Mouse (Mus musculus): ENCODE data around the gene Eif3i.
A peak's percentile ranks its signal among the peaks of the same experiment; 100 is the strongest.

Gene Eif3i

DNA sequence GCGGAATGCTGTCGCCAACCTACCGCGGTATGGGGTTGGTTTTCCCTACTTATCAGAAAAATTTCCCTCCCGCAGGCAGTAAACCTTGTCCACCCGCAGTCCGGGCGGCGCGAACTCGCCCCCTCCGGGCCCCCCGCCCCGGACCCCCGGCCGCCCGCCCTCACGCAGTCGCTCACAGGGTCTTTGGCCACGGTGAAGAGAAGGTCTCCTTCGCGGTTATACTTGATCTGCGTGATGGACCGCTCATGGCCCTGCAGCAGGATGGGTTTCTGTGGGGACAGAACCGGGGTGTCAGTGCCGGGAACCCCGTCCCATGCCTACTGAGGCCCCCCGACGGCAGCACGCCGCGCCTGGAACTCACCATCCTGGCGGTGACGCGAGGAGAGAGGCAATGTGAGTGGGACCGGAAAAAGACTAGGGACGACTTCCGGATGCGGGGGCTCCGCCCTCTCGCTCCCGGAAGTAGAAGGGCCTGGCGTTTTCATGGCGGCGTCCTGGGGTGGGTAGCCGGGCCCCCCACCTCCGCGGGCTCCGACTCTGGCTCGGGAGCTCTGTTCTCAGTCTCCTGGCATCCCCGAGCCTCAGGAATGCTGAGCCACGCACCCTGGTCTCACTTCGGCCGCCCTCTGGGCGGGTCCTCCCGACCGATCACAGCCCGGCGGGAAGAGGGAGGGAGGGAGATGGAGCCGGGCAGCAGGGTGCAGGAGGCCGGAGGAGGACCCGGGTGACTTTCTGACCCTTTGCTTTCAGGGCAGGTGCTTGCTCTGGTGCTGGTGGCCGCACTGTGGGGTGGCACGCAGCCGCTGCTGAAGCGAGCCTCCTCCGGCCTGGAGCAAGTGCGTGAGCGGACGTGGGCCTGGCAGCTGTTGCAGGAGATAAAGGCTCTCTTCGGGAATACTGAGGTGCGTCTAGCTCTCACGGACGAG lies at the start of gene Eif3i, which contains the start of gene Tmem234:
Eif3i (minus strand) TSS at position 416 of the 926 bp plus-strand sequence.
Tmem234 (plus strand) TSS at position 436 of the 926 bp plus-strand sequence.
- peak; percentile 84 to 85 for DNase-seq (ENCODE audit: low spot score in 2 of 2)

DNA sequence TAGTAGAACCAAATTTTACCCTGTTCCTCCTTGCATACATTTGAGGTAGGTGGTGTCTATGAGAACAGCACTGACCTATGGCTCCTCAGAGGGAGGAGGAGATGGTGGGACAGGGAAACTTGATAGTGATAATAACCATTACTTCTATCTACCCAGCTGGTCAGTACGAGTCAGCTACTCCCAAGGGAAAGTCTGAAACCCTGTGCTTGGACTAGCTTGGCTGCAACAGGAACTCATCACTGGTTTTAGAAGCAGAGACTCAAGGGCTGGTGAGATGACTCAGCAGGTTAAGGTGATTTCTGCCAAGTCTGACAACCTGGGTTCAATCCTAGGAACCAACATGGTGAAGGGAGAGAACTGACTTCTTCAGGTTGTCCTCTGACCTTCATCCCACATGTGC lies 48.2 kb upstream of the Eif3i start:
- no peak for DNase-seq (ENCODE audit: low spot score in 2 of 2)

DNA sequence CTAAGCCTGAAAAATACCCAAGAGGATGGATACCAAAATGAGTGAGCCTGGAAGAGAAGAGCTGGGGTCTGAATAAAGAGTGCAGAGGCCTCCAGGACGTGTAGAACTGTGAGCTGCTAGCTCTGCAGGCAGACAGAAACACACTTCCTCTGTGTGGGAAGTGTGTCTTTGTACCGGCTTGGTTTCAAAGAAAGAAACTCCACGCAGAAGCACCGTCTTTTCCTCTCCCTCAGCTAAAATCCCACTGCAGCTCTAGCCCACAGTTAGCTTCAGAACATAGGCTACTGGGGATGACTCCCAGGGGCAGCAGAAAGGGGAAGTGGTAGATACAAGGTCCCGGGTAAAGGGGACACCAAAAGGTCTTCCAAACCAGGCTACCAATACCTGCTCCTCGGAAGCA lies 44.8 kb upstream of the Eif3i start:
- DNase-seq (ENCODE audit: low spot score in 2 of 2): no peak

DNA sequence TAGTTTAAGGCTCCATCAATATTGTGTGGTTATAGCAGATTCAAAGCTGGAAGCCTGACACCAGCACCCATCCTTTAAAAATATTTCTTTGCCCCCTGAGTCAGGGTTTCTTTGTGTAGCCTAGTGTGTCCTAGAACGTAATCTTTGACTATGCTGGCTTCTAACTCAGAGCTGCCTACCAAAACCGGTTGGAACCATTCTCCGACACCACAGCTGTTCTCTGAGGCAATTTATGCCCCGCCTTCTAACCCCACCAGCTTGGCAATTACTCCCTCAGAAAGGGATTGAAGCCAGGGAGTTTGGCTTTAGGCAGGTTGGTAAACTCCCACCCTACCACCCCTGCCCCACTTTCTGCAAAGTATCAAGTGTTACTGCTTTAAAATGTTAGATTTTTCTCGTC lies 41.3 kb upstream of the Eif3i start:
- DNase-seq (ENCODE audit: low spot score in 2 of 2): no peak

DNA sequence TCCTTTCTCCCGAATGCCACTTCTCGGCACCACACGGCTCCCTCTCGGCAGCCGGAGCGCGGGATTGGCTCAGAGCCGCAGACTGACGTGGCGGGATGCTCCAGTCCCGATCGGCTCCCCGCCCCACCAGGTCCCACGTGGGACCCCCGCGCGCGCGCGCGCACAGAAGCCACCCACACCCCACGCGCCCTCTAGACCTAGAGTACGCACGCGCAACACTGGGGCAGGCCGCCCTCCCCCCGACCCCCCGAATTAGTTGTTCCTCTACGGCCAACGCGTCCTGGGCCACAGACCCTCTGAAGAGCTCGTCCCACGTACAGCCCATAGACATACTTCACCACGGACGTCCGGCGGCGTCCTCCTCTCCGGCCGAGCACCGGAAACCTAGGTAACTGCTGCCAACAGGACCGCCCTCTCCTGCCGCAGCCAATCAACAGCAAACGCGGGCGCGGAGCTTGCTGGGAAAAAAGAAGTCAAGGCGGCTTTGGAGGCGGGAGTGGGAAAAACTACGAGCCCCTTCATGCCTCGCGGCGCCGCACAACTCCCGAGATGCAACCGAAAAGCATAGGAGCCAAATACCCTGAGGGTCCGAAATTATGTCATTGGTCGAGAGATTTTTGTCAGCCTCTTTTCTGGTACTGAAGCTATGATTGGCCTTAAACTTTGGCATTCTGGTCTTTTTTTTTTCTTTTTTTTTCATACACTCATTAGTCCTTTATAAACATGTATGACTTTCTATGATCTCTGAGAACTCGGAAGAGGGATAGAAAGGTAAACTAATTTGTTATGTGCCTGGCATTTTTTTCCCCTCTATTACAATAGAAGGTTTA lies 40.4 kb upstream of the Eif3i start, which contains the start of gene Txlna:
Txlna (minus strand) TSS at position 428 of the 830 bp plus-strand sequence.
- peak; percentile 96 to 97 for DNase-seq (ENCODE audit: low spot score in 2 of 2)

DNA sequence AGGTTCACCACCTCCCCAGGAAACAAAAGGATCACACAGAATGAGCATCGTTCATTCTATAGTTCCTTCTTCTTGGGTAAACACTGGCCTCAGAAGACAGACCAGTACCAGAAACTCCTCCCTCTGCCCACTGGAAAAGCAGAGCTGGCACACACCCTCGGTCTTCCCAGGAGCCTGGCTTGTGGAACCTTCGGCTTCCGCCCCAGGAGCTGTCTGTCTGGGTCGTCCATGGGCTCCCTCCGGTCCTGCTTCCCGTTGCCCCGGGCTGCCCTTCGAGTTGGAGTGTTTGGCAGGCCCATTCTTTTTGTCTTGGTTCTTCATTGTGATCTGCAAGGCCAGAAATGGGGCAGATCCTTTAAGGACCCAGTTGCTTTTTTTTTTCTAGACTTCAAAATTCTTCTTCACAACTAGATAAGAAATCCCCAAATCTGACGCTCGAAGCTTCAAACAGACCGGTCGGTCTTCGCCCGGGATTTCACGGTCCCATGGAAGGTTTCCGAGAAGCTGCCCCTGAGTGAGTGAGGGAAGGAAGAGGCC lies 39.7 kb upstream of the Eif3i start:
- no peak for DNase-seq (ENCODE audit: low spot score in 2 of 2)

DNA sequence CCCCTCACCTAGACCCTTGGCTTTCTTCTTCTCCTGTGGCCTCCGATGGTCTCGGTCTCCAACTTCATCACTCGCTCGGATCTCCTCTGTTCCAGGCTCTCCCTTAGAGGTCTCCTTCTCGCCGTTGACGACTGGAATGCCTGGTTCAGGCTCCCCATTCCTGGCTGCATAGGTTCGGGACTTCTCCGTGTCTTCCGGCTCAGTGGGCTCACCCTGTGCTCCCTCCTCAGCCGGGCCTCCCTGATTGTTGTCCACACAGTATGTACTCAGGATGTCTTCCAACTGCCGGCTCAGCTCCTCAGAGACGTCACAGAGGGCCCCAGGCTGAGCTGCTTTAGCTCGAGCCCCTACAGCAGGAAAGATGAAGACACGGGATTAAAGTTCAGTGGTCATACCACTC lies 38.8 kb upstream of the Eif3i start:
- DNase-seq (ENCODE audit: low spot score in 2 of 2): no peak

DNA sequence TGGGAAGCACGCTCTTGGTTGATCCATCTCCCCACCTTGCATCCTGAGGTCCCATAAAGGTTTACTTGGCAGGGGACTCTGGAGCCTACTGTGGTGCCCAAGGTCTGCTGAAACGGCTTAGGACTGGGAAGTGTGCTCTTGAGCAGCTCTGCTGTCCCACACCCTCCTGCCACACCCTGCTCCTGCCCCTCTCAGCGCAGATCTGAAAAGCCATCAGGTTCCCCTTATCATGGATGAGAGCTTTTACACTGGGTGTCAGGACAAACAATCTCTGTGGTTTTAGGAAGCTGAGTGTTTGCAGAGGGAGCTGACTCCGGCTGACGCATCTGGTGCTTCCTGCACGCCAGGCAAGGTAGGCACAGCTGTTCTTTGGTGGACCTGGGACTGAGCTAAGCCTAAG lies 33.4 kb upstream of the Eif3i start:
- no peak for DNase-seq (ENCODE audit: low spot score in 2 of 2)

DNA sequence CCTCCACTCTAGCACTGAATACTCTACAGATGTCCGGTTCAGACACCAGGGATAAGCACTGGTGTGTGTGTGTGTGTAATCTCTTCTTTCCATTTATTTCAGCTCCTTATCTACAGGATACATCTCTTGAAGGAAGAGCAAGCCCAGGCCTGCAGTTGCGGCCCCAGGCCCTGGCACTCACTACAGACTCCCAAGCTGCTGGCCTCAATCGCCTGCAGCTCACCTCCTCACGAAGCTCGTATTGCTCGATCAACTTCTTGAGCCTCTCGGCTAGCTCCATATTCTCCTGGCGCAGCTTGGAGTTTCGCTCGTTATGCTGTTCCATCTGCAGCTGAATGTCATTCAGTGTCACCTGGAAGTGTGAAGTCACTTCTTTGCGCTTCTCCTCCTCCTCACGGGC lies 31.4 kb upstream of the Eif3i start:
- no peak for DNase-seq (ENCODE audit: low spot score in 2 of 2)

DNA sequence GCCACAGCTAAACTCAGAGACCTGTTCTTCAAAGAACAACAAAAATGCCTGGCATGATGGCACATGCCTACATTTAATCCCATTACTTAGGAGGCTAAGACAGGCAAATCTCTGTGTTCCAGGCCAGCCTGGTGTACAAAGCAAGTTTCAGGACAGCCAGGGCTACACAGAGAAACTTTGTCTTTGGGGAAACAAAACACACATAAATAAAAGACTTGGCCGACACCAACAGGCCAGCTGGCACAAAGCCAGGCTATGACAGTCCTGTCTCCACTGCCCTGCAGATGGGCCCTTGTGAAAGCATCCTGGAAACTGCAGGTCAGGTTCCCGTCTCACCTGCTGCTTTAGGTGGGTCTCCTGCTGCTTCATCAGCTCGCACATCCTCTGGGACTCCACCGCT lies 30.5 kb upstream of the Eif3i start:
- DNase-seq (ENCODE audit: low spot score in 2 of 2): no peak

DNA sequence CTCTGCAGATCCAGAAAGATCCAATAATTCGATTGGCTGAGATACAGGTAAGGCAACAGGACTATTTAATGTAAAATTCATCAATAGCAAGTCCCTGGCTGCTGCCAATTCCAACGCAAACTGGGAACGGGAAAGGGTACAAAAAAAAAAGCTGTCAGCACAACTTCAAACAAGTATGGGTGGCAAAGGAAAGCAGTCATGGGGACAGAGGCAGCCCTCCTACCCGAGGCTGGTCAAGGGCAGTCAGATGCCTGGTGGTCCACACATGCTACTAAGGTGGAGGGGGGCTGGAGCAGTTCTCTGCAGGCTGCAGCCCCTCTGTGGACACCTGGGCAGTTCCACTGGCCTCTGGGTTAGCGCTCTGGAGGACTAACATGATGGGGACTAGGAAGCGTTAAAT lies 25.6 kb upstream of the Eif3i start:
- DNase-seq (ENCODE audit: low spot score in 2 of 2): no peak

DNA sequence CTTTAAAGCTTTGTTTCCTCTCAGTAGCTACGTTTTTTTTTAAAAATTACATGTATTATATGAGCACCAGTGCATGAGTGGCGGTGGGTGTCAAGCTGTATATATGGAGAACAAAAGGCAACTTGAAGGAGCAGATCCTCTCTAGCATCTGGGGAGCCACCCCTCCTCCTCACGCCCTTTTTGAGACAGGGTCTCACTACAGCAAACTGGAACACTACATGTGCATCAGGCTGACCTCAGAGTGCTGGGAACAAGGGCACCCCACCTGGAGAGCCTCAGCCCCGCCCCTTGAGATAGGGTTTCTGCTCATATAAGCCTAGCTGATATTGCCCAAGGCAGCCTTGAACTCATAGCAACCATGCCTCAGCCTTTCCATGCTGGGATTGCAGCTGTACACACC lies 25.0 kb upstream of the Eif3i start:
- no peak for DNase-seq (ENCODE audit: low spot score in 2 of 2)

DNA sequence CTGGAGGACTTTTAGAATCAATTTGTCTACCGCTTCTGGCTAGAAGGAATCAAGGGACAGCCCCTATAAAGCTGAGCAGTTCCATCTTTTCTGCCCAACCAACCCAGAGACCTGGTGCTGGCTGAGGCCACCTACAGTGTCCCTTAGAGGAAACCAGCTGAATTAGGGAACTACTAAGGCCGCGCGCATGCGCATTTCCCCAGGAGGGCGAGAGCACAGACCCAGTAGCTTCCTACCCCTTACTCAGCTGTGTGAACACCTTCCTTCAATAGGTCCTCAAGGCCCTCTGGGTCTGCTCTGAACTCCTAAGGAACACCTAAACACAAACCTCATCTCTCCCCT lies 24.6 kb upstream of the Eif3i start:
- DNase-seq (ENCODE audit: low spot score in 2 of 2): peak; percentile 85 to 89

DNA sequence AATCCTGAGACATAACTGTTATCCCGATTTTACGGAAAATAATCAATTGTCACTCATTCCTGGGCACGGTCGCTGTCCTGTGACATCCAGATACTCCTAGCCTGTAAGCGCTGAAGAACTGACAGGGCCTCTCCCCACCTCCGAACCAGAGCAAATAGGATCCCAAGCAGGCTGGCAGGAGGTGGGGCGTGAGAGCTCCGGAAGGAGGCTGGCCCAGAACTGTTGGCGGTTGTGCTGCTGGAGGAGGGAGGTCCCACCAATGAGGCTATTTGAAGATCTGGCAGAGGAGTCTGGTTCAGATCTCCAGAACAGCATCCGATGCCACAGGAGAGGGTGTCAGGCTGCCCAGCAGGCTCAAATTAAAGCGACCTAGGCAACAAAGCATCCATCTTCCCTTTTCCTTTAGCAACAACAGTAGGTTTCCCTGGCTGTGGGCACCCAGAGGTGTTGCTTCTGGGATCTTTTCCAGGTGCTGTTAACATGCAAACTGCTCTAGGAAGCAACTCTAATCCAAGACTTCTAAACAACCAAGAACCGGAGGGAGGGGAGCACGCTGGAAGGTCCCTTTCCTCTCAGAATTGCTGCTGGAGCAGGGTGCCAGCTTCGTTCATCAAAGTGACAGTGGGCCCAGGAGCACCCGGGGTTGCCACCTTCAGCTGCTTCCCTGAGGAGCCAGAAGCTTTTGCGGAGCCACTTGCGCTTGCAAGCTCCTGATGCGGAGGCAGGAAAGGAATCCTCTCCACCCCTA lies 24.0 kb upstream of the Eif3i start:
- DNase-seq (ENCODE audit: low spot score in 2 of 2): peak; percentile 87 to 89

DNA sequence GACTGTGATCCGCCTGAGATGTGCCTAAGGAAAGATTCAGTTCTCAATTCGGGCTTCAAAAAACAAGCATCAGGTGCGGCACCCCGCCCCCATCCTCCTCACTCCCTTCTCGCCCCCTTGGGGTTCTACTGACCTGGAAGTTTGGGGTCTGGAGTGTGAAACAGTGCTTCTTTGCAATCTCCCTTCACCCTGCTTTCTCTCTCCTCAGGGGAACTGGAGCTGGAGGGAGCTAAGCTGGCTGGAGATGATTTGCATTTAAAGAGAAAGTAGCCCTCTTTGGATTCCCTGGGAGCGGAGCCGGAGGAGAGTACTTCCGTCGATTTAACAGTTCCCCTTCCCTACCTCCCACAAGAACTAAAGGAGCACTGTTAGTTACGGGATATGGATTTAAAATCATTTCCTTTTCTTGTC lies 23.2 kb upstream of the Eif3i start, which contains the start of gene Ccdc28b:
Ccdc28b (minus strand) TSS at position 267 of the 411 bp plus-strand sequence.
- DNase-seq (ENCODE audit: low spot score in 2 of 2): peak in 1 of 2 experiments; percentile 35

DNA sequence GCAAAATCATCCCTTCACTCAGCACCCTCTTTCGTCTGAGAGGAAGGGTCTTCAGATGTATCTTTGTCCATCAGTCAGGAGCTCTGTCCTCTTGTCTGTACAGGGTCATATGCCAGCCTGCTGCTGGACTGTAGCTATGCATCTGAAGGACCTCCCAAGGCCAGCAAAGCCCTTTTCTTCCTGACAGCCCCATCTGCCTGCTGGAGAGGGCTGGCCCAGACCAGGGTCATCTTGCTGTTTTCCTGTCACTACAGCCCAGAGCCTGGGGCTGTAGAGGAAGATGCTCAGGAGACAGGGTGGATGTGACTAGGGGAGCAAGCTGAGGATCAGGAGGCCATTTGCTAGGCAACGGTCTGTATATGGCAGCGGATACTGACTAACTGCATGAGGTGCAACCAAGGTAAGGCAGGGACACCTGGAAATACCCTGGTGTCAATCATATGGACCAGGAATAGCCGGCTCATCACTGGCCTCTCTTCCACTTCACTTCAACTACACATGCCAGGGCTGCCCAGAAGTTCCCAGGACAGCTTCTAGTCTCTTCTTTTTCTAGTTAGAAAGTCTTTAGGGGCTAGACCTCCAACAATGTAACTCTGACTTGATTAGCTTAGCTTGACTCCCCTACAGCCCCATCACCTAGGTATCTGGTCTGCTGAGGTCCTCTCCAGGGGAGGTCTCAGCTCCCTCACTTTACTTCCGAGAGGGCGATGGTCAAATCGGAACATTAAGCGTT lies 22.5 kb upstream of the Eif3i start:
- DNase-seq (ENCODE audit: low spot score in 2 of 2): no peak

DNA sequence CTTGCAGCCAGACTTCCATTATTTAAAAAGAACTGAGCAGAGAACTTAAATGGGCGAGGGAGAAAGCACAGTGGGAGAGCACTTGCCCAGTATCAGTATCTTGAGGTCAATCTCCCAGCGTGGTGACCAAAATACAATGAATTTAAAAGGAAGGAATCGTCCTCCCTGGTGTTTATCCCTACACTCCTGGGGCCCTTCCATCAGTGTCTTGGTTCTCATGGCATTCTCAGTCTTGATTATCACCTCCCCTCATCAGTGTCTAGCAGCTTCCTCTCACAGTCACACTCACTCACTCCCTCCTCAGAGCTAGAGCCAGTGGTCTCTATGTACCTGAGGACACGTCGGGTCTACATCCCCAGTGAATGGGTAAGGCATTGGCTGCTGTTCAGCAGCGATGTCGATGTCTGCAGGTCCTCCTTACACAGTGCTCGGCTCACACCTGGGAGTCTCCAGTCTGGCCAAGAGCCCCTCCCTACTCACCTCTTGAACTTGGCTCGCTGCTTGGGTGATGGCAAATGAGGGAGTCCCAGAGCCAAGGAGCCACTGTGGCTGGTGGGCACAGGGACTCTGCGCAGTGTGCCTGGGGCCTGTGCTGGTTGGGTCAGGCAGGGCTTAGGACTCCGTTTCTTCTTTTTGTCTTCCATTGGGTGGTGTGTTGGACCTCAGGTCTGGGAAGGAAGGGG lies 21.8 kb upstream of the Eif3i start:
- no peak for DNase-seq (ENCODE audit: low spot score in 2 of 2)

DNA sequence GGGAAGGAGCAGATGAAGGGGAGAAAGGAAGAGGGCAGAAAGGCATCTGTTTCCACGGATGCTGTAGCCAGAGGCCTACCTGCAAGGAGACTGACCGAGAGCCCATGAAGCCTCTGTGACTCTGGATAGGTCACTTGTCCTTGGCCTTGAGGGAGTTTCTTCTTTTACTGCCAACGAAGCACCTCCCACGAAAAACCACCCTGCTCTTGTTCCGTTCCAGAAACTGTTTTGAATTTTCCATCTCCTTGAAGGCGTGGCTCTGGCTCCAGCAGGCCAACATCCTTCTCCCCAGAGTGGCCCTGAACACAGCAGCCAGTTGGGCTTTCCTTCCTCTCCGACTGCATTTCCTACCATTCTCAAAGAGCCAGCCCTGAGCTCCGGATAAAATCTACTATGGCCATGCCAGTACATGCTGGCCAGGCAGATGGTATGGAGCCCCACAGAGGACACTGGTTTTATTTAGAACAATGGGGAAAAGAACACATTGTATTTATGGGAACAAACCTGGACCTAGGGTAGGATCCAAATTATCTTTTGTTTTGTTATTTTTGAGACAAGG lies 20.9 kb upstream of the Eif3i start:
- no peak for DNase-seq (ENCODE audit: low spot score in 2 of 2)

DNA sequence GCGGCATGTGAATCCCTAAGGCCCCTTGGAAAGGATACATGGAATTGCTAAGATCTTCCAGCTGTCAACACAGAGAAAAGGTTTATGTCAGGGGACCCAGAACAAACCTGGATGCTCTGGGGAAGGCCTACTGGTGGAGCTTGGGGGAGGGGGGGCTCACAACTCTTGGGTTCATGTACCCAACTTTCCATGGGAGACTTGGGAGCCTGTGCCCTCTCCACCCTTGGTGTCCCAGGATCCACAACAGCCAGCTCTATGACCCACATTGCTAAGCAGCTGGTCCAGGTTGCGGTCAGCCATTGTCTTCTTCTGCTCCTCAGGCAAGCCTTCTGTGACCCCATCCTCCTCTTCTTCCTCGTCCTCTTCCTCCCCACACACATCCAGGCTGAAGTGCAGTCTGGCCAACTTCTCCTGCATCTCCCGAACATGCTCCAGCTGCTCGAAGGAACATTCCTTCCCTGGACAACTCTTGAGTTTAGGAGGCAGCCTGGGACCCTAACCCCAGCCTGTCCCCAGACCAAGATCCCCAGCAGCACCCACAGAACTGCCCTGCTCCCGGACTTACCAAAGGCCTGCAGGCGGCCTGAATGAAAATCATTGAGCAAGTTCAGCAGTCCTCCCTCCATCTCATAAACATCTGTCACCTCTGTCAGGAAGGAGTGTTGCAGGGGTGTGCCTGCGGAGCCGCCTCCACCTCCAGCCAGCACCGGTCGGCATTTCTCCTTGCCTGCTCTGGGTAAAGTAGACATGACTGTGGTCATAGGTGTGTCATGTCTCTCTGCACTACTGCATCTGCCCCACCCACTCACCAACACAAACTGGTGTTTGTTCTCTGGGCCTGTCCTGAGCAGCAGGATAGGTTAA lies 20.2 kb upstream of the Eif3i start:
- no peak for DNase-seq (ENCODE audit: low spot score in 2 of 2)
